Mouse (Mus musculus) kidney, postnatal 0 days (tissue): Measurements from ENCODE around the gene Bicra. TPM values are rescaled to one million over a fixed set of nuclear protein-coding genes. Genes with fewer than 3 reads are reported as not detected.
A peak's percentile ranks its signal among the peaks of the same experiment; 100 is the strongest.

Experiments
- ATAC-seq: fragments of 200-750 bp; cut with Nextera tagmentation; replicated peaks from 2 replicates; pipeline ENCODE4 v1.8.0; 2017; ENCODE audit warnings: low read depth, moderate number of reproducible peaks, moderate TSS enrichment, moderate library complexity; ENCODE audit not compliant: low FRiP score
- DNase-seq: peaks from one replicate; pipeline ENCODE4 v3.0.0-alpha.2; 2016; ENCODE audit warnings: low spot score
- H3K27ac ChIP-seq: fragments of 300-500 bp; sonication (generic); 2 replicates; pipeline ENCODE4 v1.5.1; 2014; ENCODE audit warnings: mild to moderate bottlenecking
- H3K27me3 ChIP-seq: fragments of 300-500 bp; sonication (generic); 2 replicates; pipeline ENCODE4 v1.6.1; 2014; ENCODE audit warnings: low read length, mixed read lengths; ENCODE audit not compliant: insufficient read depth
- H3K36me3 ChIP-seq: fragments of 300-500 bp; sonication (generic); 2 replicates; pipeline ENCODE4 v1.6.1; 2014; ENCODE audit warnings: low read length, mixed read lengths; ENCODE audit not compliant: insufficient read depth
- H3K4me1 ChIP-seq: fragments of 300-500 bp; sonication (generic); replicated peaks from 2 replicates; pipeline ENCODE4 v1.6.1; 2014; ENCODE audit warnings: antibody characterized with exemption, low read length, mixed read lengths; ENCODE audit not compliant: insufficient read depth
- H3K4me2 ChIP-seq: fragments of 300-500 bp; sonication (generic); 2 replicates; pipeline ENCODE4 v1.6.1; 2014; ENCODE audit warnings: mild to moderate bottlenecking, low read length, moderate library complexity, mixed read lengths
- H3K4me3 ChIP-seq: fragments of 300-500 bp; sonication (generic); replicated peaks from 2 replicates; pipeline ENCODE4 v1.5.1; 2014; ENCODE audit warnings: low read depth, low read length
- H3K9ac ChIP-seq: fragments of 300-500 bp; sonication (generic); 2 replicates; pipeline ENCODE4 v1.6.1; 2014; ENCODE audit warnings: low read depth, low read length
- H3K9me3 ChIP-seq: fragments of 300-500 bp; sonication (generic); replicated peaks from 2 replicates; pipeline ENCODE4 v1.6.1; 2016; ENCODE audit warnings: low read length, inconsistent platforms, mixed read lengths
- CTCF ChIP-seq: IDR thresholded peaks from 2 replicates; pipeline ENCODE4 v1.5.1; 2016; ENCODE audit warnings: antibody characterized with exemption, low read depth, mild to moderate bottlenecking, moderate library complexity
- WGBS: fragments of 180-500 bp; shearing (Covaris S2); extraction: QIAGEN DNeasy Blood & Tissue Kit; methylation state at CpG from one replicate; pipeline ENCODE4 v1.1.7; 2014; 5-methylcytosine and 5-hydroxymethylcytosine counted together
- polyA plus RNA-seq: library from polyadenylated mRNA; unstranded; fragments of >200 nt; fragmentation: Nextera tagmentation; extraction: Ambion mirVana; gene quantifications from 2 replicates; pipeline ENCODE4 v1.2.1, GENCODE M21; 2015

The Bicra gene
- polyA plus RNA-seq, 1 experiment from 2014 or later = 3.3 TPM

GRCm38 (mm10) chr7:15933437-15934359 is 114.0 kb downstream of the Bicra start:
- DNase-seq (peak; percentile 68), ATAC-seq (0 out of 2 replicates have a peak, but pooled peaks have one; percentile 38)
- Histone ChIP-seq H3K9me3 (no peaks in the 10 kb centered on the region), H3K27me3 (no peaks in the 10 kb centered on the region), H3K4me2 (0 out of 2 replicates have a peak overlapping the region, but pooled peaks have one; percentile 10), H3K36me3 (peaks cover 18% of the 10 kb centered on the region), H3K4me3 (no peak overlapping the region), H3K9ac (no peak overlapping the region), H3K4me1 (no peaks in the 10 kb centered on the region), H3K27ac (peak overlapping the region; percentile 47)
- TF ChIP-seq CTCF = no peak
- 28% methylated on average over 16 of the region's 16 CpGs for WGBS

GRCm38 (mm10) chr7:15931635-15932034 is 116.1 kb downstream of the Bicra start:
- no peaks in the 10 kb centered on the region for H3K4me1 ChIP-seq
- no peaks in the 10 kb centered on the region for H3K9me3 ChIP-seq
- no peak overlapping the region for H3K4me3 ChIP-seq
- WGBS = 78% methylated on average over 3 of the region's 3 CpGs
- H3K27me3 ChIP-seq = no peaks in the 10 kb centered on the region
- no peak overlapping the region for H3K27ac ChIP-seq
- no peak for TF ChIP-seq CTCF
- H3K9ac ChIP-seq = no peak overlapping the region
- DNase-seq = no peak
- no peak for ATAC-seq
- no peaks in the 10 kb centered on the region for H3K36me3 ChIP-seq
- H3K4me2 ChIP-seq = no peak overlapping the region

DNA sequence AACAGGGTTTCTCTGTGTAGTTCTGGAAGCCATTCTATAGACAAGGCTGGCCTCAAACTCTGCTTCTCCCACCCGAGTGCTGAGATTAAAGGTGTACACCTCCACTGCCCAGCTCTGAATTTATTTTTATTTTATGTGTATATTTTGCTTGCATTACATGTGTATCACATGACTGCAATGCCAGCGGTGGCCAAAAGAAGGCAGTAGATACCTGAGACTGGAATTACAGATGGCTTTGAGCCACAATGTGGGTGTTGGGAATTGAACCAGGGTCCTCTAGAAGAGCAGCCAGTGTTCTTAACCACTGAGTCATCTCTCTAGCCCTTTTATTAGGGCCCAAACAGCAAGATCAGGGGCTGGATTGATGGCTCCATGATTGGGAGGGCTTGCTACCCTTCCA is 117.2 kb downstream of the Bicra start:
- ATAC-seq = no peak
- Histone ChIP-seq H3K36me3 (no peaks in the 10 kb centered on the region), H3K27ac (no peak overlapping the region), H3K9ac (no peak overlapping the region), H3K4me1 (no peaks in the 10 kb centered on the region), H3K27me3 (no peaks in the 10 kb centered on the region), H3K9me3 (no peaks in the 10 kb centered on the region), H3K4me3 (no peak overlapping the region), H3K4me2 (no peak overlapping the region)
- WGBS = 64% methylated on average over 2 of the region's 2 CpGs
- TF ChIP-seq CTCF = peak; percentile 10; the same call in 1 of the 2 replicates
- no peak for DNase-seq

- Histone ChIP-seq H3K27ac (no peak overlapping the region), H3K4me3 (no peak overlapping the region), H3K27me3 (no peaks in the 10 kb centered on the region), H3K36me3 (no peaks in the 10 kb centered on the region), H3K9me3 (no peaks in the 10 kb centered on the region), H3K9ac (no peak overlapping the region), H3K4me2 (no peak overlapping the region), H3K4me1 (no peaks in the 10 kb centered on the region)
- ATAC-seq = peak; percentile 37
- peak; percentile 65 for DNase-seq
- peak; percentile 78 for TF ChIP-seq CTCF
- WGBS = 37% methylated on average over 4 of the region's 4 CpGs
Measured at GRCm38 (mm10) chr7:15929910-15930309, 117.8 kb downstream of the Bicra start.

- DNase-seq (peak; percentile 97), ATAC-seq (peak; percentile 93)
- Histone ChIP-seq H3K9me3 (no peaks in the 10 kb centered on the region), H3K4me2 (peak within 1 kb of the TSS; percentile 70), H3K9ac (peak within 1 kb of the TSS; percentile 89), H3K36me3 (peaks cover 16% of the 10 kb centered on the region; the same call in 1 of the 2 replicates), H3K27ac (peak within 1 kb of the TSS; percentile 83), H3K4me3 (peak within 1 kb of the TSS; percentile 72), H3K4me1 (peaks cover 10% of the 10 kb centered on the region), H3K27me3 (no peaks in the 10 kb centered on the region)
- WGBS = under 1% methylated on average over 33 of the region's 33 CpGs
- TF ChIP-seq CTCF = no peak
Measured at GRCm38 (mm10) chr7:15922220-15922773, 125.4 kb downstream of the Bicra start, which contains the start of gene Selenow. Selenow (minus strand) TSS chr7:15922402.

DNA sequence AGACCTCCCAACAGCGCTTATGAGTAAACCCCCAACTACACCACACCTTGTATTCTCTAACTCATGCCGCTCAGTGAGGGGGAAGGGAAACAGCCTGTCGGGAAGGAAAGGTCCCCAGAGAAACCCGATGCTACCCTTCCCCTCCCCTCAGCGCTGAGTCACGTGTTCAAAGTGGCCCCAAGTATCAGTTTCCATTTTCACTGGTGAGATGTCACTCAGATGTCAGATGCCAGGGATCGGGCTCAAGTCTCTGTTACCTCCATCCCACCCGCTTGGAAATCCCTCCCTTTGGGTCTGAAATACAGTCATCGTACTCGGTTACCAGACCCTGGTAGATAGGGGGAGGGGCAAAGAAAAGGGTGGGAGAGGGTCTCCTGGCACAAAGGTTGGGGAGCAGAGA is 125.9 kb downstream of the Bicra start:
- peak; percentile 78 for DNase-seq
- TF ChIP-seq CTCF = 0 out of 2 replicates have a peak, but pooled peaks have one; percentile 0
- WGBS = 2% methylated on average over 10 of the region's 10 CpGs

More for the DNA sequence above, 125.9 kb downstream of the Bicra start:
- ATAC-seq = peak; percentile 52
- Histone ChIP-seq H3K27me3 (no peaks in the 10 kb centered on the region), H3K9me3 (no peaks in the 10 kb centered on the region), H3K9ac (peak overlapping the region; percentile 89), H3K4me2 (peak overlapping the region; percentile 70), H3K4me3 (peak overlapping the region; percentile 72), H3K4me1 (peaks cover 10% of the 10 kb centered on the region), H3K27ac (peak overlapping the region; percentile 83), H3K36me3 (peaks cover 16% of the 10 kb centered on the region; the same call in 1 of the 2 replicates)

Other genes starting within 250 kb of the Bicra start
- gene Obox6, start 208.2 kb downstream of the Bicra start, polyA plus RNA-seq = not detected in 2 replicates
- not detected in 2 replicates for gene Crx, start 168.0 kb downstream of the Bicra start, polyA plus RNA-seq
- gene Crxos, start 165.3 kb downstream of the Bicra start, polyA plus RNA-seq = not detected in 2 replicates
- gene Selenow, start 125.5 kb downstream of the Bicra start, polyA plus RNA-seq = 751 and 763 TPM in 2 replicates
- gene Nop53, start 101.8 kb downstream of the Bicra start, polyA plus RNA-seq = 213 and 221 TPM in 2 replicates
- gene Ehd2, start 80.4 kb downstream of the Bicra start, polyA plus RNA-seq = 24.6 and 26.6 TPM in 2 replicates
- 0.05 TPM in 2 replicates for gene Zfp541, start 13.9 kb upstream of the Bicra start, polyA plus RNA-seq
- gene Napa, start 50.5 kb upstream of the Bicra start, polyA plus RNA-seq = 178 and 193 TPM in 2 replicates
- gene Kptn, start 72.0 kb upstream of the Bicra start, polyA plus RNA-seq = 21.0 and 24.8 TPM in 2 replicates
- gene Slc8a2, start 81.9 kb upstream of the Bicra start, polyA plus RNA-seq = 0.06 and 0.07 TPM in 2 replicates
- 12.9 and 16.7 TPM in 2 replicates for gene Meis3, start 127.2 kb upstream of the Bicra start, polyA plus RNA-seq
- gene Dhx34, start 174.1 kb upstream of the Bicra start, polyA plus RNA-seq = 11.6 and 12.1 TPM in 2 replicates
- 0.08 and 0.11 TPM in 2 replicates for gene C5ar2, start 196.2 kb upstream of the Bicra start, polyA plus RNA-seq
- 3.1 and 3.4 TPM in 2 replicates for gene C5ar1, start 211.6 kb upstream of the Bicra start, polyA plus RNA-seq
- gene Inafm1, start 225.7 kb upstream of the Bicra start, polyA plus RNA-seq = 28.2 and 32.0 TPM in 2 replicates
- gene Ccdc9, start 238.9 kb upstream of the Bicra start, polyA plus RNA-seq = 14.2 and 17.1 TPM in 2 replicates